Mouse (Mus musculus) cerebellum, postnatal 25 days (tissue): ENCODE measurements at regions not wholly inside any gene's neighbourhood (a gene's known extent, or its start where the extent isn't known, plus 50 kb on each side); places are given as distances from the start of the nearest gene placed in this dataset.

Source experiments
- DNase-seq, 2 experiments: peaks; one replicate each; pipeline ENCODE4 v3.0.0; 2021; ENCODE audit warnings: mixed read lengths in 2 of 2

GRCm38 (mm10) chr13:30085446-30085845, 50.8 kb upstream of the Mboat1 start:
- DNase-seq, result peak in 1 of 2 experiments; percentile 12

GRCm38 (mm10) chr13:30085005-30085404, 51.3 kb upstream of the Mboat1 start:
- DNase-seq, result peak; percentile 87 to 94

- DNase-seq, result peak in 1 of 2 experiments; percentile 16
Measured at GRCm38 (mm10) chr13:30084386-30084785, 51.9 kb upstream of the Mboat1 start.

GRCm38 (mm10) chr13:30083949-30084348, 52.3 kb upstream of the Mboat1 start:
- DNase-seq, result no peak

- DNase-seq, result no peak
Measured at GRCm38 (mm10) chr13:30082761-30083160, 53.5 kb upstream of the Mboat1 start.

- no peak for DNase-seq
Measured at GRCm38 (mm10) chr13:30080705-30081474, 55.4 kb upstream of the Mboat1 start.

GRCm38 (mm10) chr13:30074517-30075064, 61.7 kb upstream of the Mboat1 start:
- no peak for DNase-seq

GRCm38 (mm10) chr13:30074069-30074468, 62.2 kb upstream of the Mboat1 start:
- no peak for DNase-seq

- no peak for DNase-seq
Measured at GRCm38 (mm10) chr13:30069397-30069796, 66.9 kb upstream of the Mboat1 start.

GRCm38 (mm10) chr13:30067581-30068375, 68.5 kb upstream of the Mboat1 start:
- DNase-seq, result peak; percentile 39 to 41

GRCm38 (mm10) chr13:30065520-30065919, 70.8 kb upstream of the Mboat1 start:
- DNase-seq, result no peak

GRCm38 (mm10) chr13:30063741-30064140, 72.5 kb upstream of the Mboat1 start:
- no peak for DNase-seq

- DNase-seq, result no peak
Measured at GRCm38 (mm10) chr13:30062285-30062684, 74.0 kb upstream of the Mboat1 start.

- no peak for DNase-seq
Measured at GRCm38 (mm10) chr13:30055141-30055645, 69.3 kb upstream of the E2f3 start.

GRCm38 (mm10) chr13:30051891-30052550, 66.2 kb upstream of the E2f3 start:
- peak; percentile 69 for DNase-seq

- no peak for DNase-seq
Measured at GRCm38 (mm10) chr13:30050745-30051508, 65.1 kb upstream of the E2f3 start.

GRCm38 (mm10) chr13:30048260-30048859, 62.5 kb upstream of the E2f3 start:
- no peak for DNase-seq

GRCm38 (mm10) chr13:30046504-30047169, 60.8 kb upstream of the E2f3 start:
- no peak for DNase-seq

- no peak for DNase-seq
Measured at GRCm38 (mm10) chr13:30046061-30046460, 60.2 kb upstream of the E2f3 start.

GRCm38 (mm10) chr13:30045225-30045624, 59.4 kb upstream of the E2f3 start:
- peak; percentile 52 to 53 for DNase-seq

GRCm38 (mm10) chr13:30044790-30045189, 58.9 kb upstream of the E2f3 start:
- no peak for DNase-seq
